Mouse (Mus musculus): ENCODE data around the gene Mtcl1.

Gene Mtcl1

DNA sequence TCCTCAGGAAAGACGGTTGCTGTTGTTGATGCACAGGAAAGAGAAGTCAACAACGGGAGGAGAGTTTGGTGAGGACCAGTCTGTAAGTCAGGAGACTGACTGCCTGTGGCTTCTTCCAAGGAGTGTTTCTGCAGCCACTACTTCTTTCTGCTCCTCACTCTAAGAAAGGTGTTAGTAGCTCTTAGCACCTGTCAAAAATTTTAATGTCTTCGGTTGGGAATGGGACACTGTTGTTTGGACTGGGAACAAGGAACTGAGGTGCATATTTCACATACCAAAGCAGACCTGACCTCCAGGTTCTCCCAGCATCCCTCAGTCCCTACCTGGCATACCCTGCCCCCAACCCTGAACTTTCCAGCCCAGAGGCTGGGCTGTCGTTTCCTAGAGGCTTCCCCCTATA, 21.7 kb upstream of the Mtcl1 start:
- no peak for TF ChIP-seq GATA4 (IDR thresholded peaks at IDR 0.05; ENCODE audit: insufficient replicate concordance, low read length)

DNA sequence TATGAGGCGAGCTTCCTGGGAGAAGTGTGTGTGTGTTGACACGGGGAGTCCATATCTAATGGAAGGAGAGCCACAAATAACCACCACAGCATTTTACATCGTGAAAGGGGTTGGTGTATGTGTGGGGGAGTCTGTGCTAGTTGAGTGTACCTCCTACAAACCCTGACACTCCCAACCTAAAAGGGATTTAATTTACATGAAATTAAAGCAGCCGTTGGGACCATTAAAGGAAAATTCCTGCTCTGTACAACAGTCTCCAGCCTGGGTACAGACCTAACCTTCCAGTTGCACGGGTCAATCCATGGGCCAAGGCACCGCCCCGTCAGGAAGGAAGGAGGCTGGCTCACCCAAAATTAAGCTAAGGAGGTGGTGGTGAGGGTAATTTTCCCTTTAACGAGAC, 20.5 kb upstream of the Mtcl1 start:
- no peak for TF ChIP-seq GATA4 (IDR thresholded peaks at IDR 0.05; ENCODE audit: insufficient replicate concordance, low read length)

DNA sequence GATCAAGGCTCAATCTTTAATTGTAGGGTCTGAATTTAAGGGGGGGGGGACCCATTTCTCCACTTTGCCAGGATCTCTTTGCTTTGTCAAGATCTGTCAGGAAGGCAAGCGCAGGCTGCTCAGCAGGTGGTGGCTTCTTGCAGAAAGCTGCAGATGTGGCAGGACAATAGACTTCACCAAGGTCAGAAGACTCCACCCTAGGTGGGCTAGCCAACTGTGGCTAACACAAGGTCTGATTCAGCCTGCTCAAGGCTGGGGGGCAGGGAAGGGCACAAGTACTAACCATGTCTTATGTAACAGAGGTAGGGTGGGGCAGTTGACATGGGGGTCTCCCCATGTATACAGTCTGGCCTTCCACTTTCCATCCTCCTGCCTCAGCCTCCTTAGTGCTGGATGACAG, 7.7 kb upstream of the Mtcl1 start:
- TF ChIP-seq GATA4 (IDR thresholded peaks at IDR 0.05; ENCODE audit: insufficient replicate concordance, low read length): no peak

DNA sequence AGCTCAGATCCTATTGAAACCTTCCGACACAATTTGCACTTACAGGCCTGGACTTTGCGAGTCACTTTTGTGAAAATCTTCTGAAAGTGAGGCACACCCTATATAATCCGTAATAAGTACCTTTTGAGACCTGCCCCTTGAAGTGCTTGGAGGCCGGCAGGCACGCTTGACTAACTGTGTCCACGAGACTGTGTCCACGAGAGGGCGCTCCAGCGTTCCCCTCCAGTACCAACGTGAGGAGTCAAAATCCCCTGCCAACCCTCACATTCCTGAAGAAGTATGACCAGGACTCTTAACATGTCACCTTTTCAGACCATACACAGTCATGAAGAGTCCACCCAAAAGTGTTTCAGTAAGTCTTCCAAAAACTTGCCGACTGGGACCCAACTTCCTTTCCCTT, 1.6 kb upstream of the Mtcl1 start:
- no peak for TF ChIP-seq GATA4 (IDR thresholded peaks at IDR 0.05; ENCODE audit: insufficient replicate concordance, low read length)

DNA sequence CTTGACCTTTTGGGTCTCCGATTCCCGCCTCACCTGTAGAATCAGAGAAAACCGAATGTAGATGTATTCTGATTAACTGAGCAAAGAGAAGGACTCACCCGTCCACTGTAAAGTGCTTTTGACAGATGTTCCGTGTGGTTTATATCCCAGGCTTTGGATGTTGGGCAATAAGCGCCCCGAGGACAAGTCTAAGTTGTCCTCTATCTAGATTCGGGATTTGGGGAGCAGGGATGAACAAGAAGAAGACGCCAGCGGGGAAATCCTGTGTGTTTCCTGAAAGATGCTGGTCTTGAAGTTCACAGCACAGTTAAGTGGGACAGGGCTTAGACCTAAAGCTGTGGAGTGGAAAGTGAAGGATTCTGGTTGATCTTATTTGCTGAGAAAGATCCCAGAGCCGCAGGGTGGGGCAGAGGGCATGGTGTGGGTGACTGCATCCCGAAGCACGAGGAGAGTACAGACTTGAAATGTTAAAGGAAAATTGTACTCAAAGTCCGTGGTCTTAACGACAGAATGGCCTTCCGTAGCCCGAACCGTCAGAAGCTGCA, 1.0 kb upstream of the Mtcl1 start:
- TF ChIP-seq GATA4 (IDR thresholded peaks at IDR 0.05; ENCODE audit: insufficient replicate concordance, low read length): no peak

DNA sequence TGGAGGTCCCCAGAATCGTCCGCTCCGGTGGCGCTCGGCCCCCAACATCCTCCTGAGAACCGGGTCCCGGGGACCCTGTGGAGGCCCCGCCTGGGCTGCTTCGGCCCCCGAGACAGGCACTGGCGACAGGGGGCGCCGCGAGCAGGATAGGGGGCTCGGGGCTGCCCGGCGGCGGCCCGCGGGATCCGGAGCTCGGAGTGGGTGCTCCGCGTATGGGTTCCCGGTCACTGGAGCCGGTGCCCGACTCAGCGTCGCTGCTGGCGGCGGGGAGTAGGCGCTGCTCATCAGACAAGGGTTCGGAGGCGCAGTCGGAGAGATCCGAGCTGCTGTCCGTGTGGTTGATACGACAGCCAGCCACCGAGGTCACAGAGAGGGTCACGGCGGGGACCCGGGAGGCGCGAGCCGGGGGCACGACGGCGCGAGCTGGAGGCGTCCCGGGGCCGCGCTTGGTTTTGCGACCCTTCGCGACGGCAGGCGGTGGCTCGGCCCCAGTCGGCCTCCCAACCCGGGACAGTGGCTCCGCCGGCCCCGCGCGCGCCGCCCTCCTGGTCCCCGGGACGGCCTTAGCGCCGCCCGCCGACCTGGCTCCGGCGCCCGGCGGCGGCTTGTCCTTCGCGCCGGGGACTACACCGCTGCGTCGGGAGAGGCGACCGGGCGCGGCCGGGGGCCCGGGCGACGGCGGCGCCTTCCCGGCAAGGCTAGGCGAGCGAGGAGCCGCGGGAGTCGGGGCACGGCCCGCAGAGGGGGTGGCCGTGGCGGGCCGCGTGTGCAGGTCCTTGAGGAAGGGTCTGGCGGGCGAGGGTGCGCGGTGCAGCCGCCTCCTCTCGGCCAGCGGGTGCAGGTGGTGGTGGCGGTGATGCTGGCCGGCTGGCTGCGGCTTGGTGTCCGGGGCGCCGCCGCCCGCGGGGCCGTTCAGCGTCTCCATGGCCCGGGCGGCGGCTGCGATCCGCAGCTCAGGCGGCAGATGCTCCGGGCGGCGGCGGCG, 837 bp downstream of the Mtcl1 start:
- TF ChIP-seq GATA4 (IDR thresholded peaks at IDR 0.05; ENCODE audit: insufficient replicate concordance, low read length): no peak

DNA sequence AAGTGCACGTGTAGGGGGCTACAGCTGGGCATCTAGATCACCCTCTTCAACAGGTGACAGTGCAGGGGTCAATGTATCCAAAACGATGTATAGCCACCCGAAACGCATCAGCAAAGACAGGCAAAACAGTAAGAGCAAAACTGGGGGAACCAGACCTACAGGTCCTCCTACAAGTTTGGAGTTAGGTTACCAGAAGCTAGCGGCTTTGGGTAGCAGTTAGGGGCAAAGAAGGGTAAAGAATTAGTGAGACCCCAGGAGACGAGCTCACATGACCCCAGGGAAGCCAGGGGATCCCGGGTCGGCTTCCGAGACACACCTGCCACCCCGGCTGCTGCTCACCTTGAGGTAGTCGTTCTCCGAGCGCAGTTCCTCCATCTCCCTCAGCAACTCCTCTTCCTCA, 1.6 kb downstream of the Mtcl1 start:
- TF ChIP-seq GATA4 (IDR thresholded peaks at IDR 0.05; ENCODE audit: insufficient replicate concordance, low read length): no peak

DNA sequence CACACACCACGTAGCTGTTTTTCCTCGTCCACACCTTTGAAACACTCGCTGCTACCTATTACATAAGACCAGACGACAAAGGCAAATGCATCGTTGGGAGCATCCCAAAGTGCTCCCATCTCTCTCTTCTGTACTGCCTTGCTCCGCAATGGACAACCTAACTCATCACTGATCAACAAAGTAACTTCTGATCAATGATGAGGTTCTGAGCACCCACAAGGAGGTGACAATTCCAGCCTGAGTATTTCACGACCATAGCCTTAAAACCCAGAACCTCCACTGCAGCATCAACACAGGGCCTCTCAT, 2.6 kb downstream of the Mtcl1 start:
- no peak for TF ChIP-seq GATA4 (IDR thresholded peaks at IDR 0.05; ENCODE audit: insufficient replicate concordance, low read length)

DNA sequence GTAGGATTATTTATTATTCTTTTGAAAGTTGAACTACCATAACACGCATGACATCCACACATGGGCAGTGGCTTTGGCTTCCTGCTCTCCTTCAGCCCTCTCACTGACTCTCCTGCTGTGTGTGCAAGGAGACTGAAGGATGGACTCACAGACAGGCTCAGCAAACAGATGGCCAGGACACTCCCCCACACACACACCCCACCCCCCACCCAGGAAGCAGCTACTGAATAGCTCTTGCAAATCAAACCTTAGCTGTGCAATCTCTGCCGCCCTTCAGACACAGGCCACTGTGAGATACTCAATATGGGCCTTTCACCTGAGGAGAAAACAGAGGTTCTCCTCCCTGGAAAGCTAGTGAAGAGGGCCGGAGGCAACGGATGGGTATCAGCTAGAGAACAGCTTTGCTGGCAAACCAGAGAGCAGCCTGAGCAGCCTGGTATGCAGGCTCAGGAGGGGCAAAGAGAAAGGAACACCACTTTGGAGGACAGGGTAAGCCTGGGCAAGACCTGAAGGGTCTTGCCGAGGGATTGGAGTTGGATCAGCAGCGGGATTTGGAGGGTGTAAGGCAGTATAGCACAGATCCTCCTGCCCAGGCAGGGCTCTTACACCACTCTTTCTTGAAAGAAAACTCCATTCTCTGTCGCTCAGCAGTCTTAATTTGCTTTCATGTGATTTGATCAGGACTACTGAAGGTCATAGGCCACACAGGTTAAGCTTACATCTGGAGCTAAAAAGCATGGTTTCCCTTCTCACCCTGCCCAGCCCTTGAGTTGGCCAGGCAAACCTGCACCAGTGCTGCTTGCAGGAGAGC, 3.1 kb downstream of the Mtcl1 start:
- no peak for TF ChIP-seq GATA4 (IDR thresholded peaks at IDR 0.05; ENCODE audit: insufficient replicate concordance, low read length)

DNA sequence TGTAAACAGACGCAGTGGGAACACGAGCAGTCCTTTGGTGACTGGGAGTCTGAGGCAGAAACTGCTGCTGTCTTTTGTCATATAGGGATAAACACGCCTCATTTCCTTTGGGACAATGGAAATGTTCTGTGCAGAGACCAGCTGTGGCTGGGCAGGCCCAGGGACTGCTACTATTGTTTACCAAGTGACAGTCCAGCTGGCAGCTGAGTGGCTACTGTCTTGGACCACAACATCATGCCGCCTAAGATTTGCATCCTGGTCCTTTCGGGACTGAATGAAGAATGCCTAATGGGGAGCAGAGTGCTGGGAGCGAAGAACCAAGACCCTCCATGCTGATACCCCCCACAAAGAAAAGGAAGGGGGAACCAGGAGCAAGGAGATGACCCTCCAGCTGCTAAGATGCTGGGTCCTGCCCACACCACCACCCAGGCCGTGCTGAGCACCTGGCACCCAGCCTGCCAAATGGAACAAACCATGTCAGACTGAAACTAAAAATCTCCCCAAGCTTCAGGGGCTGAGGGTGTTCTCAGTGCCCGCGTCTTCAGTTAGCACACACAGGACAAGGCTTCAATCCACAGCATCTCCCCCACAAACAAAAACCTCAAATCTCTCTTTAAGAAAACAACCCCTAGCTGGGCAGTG, 5.4 kb downstream of the Mtcl1 start:
- no peak for TF ChIP-seq GATA4 (IDR thresholded peaks at IDR 0.05; ENCODE audit: insufficient replicate concordance, low read length)

DNA sequence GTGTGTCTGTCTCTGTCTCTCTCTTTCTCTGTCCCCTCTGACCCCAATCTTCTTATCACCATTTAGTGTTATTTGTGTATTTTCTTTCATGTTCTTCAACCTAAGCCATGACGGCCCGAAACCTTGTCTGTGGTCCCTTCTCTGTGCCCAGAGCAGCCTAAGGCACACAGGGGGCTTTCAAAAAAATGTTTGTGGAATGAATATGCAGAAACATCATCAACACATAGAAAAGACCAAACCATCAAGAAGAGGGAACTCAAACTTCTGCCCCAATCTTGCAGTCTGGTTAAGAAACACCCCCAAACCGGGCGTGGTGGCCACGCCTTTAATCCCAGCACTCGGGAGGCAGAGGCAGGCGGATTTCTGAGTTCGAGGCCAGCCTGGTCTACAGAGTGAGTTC, 9.7 kb downstream of the Mtcl1 start:
- no peak for TF ChIP-seq GATA4 (IDR thresholded peaks at IDR 0.05; ENCODE audit: insufficient replicate concordance, low read length)

DNA sequence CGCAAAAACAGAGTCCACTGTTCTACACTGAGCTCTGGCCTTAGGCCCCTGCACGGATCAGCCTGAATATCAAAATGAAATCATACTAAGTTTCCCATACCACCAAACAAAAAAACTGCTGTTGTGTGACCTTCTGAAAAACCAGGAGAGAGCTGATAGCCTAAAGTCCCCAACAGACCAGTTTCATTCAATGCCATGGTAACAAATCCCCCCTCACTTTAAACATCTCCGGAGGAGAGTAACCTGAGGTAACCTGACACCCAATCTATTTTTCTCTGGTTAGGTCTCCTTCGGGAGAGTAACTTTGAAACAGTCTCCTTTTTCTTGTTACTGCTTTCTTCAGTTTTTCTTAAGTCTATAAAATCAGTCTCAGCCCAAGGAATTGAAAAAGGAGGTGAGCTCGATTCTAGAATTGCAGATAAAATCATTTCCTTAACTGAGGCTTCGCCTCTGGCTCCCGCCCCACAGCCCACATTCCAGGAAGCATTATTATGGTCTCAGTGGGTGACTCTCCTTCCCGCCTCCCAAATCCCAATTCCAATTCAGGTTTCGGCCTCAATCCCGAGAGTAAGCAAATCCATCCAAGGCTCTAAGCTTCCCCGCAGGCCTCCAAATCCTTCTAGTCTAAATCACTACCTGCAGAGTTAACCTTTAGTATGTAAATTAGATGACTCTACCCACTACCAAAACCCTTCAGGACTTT, 10.3 kb downstream of the Mtcl1 start:
- TF ChIP-seq GATA4 (IDR thresholded peaks at IDR 0.05; ENCODE audit: insufficient replicate concordance, low read length): no peak

DNA sequence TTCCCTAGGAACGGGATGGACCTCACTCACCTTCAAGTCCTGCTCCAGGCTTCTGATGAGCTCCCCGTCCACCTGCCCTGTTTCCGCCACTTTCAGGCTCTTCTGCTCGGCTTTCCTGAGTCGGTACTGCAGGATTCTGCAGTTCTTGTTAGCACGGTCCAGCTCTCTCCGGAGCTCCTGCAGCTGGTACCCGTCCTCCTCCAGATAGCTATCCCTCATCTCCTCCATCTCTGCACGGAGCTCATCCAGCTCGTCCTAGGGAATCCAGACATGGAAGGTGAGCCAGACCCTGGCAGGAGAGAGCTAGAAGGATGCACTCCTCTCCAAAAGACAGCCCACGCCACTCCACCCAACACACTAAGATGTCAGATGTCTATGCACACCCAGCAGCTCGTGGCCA, 11.4 kb downstream of the Mtcl1 start:
- no peak for TF ChIP-seq GATA4 (IDR thresholded peaks at IDR 0.05; ENCODE audit: insufficient replicate concordance, low read length)

DNA sequence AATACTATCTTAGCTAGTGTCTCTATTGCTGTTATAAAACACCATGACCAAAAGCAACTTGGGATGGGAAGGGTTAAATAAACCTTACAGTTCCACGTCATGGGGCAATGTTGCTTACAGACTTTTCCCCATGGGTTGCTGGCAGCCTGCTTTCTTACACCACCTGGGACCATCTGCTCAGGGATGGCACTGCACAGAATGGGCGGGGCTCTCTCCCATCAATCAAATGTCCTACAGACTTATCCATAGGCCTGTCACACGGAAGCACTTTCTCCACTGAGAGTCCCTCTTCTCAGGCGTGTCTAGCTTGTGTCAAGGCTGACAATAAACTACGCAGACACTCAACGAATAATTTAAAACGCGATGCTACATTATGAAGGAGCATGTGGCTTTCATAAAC, 12.7 kb downstream of the Mtcl1 start:
- TF ChIP-seq GATA4 (IDR thresholded peaks at IDR 0.05; ENCODE audit: insufficient replicate concordance, low read length): no peak

DNA sequence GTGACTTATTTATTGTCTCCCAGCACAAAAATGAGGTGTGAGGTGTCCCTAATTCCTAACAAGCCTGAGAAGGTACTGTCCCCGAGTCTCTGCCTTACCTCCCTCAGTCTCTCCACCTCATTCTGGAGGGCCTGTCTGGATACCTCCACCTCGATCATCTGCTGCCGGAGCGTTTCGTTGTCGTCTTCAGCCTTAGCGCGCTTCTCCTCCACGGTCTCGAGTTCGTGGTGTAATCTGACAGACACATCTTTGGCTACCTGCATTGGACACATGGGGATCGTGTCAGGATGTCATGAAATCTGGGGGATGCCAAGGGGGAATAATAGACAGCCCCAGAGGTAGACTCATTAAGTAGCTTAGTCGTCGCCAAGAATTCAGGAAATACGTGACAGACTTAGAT, 13.6 kb downstream of the Mtcl1 start:
- TF ChIP-seq GATA4 (IDR thresholded peaks at IDR 0.05; ENCODE audit: insufficient replicate concordance, low read length): no peak

Data from liver, adult (tissue).